Mouse (Mus musculus) stomach, postnatal 0 days (tissue): Measurements from ENCODE around the gene Kremen1. TPM values are rescaled to one million over a fixed set of nuclear protein-coding genes. Genes with fewer than 3 reads are reported as not detected.

Experiments used
- ATAC-seq: fragments of 200-750 bp; cut with Nextera tagmentation; 2 replicates; pipeline ENCODE4 v1.8.0; 2017; ENCODE audit not compliant: low FRiP score, low TSS enrichment
- DNase-seq: peaks from one replicate; pipeline ENCODE4 v3.0.0-alpha.2; 2016; ENCODE audit warnings: low spot score
- H3K27ac ChIP-seq: fragments of 300-500 bp; sonication (generic); replicated peaks from 2 replicates; pipeline ENCODE4 v1.5.1; 2014; ENCODE audit warnings: mild to moderate bottlenecking, control low read depth
- H3K27me3 ChIP-seq: fragments of 300-500 bp; sonication (generic); 2 replicates; pipeline ENCODE4 v1.6.1; 2014; ENCODE audit warnings: low read length; ENCODE audit not compliant: control insufficient read depth, insufficient read depth
- H3K36me3 ChIP-seq: fragments of 300-500 bp; sonication (generic); 2 replicates; pipeline ENCODE4 v1.6.1; 2014; ENCODE audit warnings: low read length, mixed read lengths; ENCODE audit not compliant: control insufficient read depth, insufficient read depth
- H3K4me1 ChIP-seq: fragments of 300-500 bp; sonication (generic); replicated peaks from 2 replicates; pipeline ENCODE4 v1.6.1; 2014; ENCODE audit warnings: antibody characterized with exemption; ENCODE audit not compliant: control insufficient read depth, insufficient read depth
- H3K4me2 ChIP-seq: fragments of 300-500 bp; sonication (generic); replicated peaks from 2 replicates; pipeline ENCODE4 v1.6.1; 2014; ENCODE audit warnings: low read depth, mild to moderate bottlenecking, control low read depth, moderate library complexity
- H3K4me3 ChIP-seq: fragments of 300-500 bp; sonication (generic); 2 replicates; pipeline ENCODE4 v1.5.1; 2014; ENCODE audit warnings: low read depth, low read length, control low read depth
- H3K9ac ChIP-seq: fragments of 300-500 bp; sonication (generic); 2 replicates; pipeline ENCODE4 v1.6.1; 2014; ENCODE audit warnings: mild to moderate bottlenecking, low read length, control low read depth, mixed read lengths
- H3K9me3 ChIP-seq: fragments of 300-500 bp; sonication (generic); 2 replicates; pipeline ENCODE4 v1.6.1; 2016; ENCODE audit warnings: low read length; ENCODE audit not compliant: control insufficient read depth
- CTCF ChIP-seq: IDR thresholded peaks from 2 replicates; pipeline ENCODE4 v1.5.1; 2016; ENCODE audit warnings: antibody characterized with exemption, low read depth, mild to moderate bottlenecking, moderate library complexity
- EP300 ChIP-seq: optimal IDR thresholded peaks from 2 replicates; pipeline ENCODE3; 2016; ENCODE audit warnings: antibody characterized with exemption
- WGBS: fragments of 180-500 bp; shearing (Covaris S2); extraction: QIAGEN DNeasy Blood & Tissue Kit; methylation state at CpG from one replicate; pipeline ENCODE4 v1.1.7; 2014; 5-methylcytosine and 5-hydroxymethylcytosine counted together
- polyA plus RNA-seq: library from polyadenylated mRNA; unstranded; fragments of >200 nt; fragmentation: Nextera tagmentation; extraction: Ambion mirVana; gene quantifications from 2 replicates; pipeline ENCODE4 v1.2.1, GENCODE M21; 2015

Gene Kremen1
- polyA plus RNA-seq, 1 experiment from 2014 or later: 12.7 TPM

GRCm38 (mm10) chr11:5172861-5173260 lies 88.5 kb downstream of the Kremen1 start:
- no peaks in the 10 kb centered on the region for H3K27me3 ChIP-seq
- TF ChIP-seq EP300: no peak
- no peak for DNase-seq
- H3K4me2 ChIP-seq: no peak overlapping the region
- WGBS: 37% methylated on average over 3 of the region's 3 CpGs
- 0 out of 2 replicates have a peak, but pooled peaks have one; percentile 41 for ATAC-seq
- no peak overlapping the region for H3K9ac ChIP-seq
- no peaks in the 10 kb centered on the region for H3K4me1 ChIP-seq
- no peak overlapping the region for H3K27ac ChIP-seq
- no peaks in the 10 kb centered on the region for H3K36me3 ChIP-seq
- H3K9me3 ChIP-seq: no peaks in the 10 kb centered on the region
- H3K4me3 ChIP-seq: no peak overlapping the region

GRCm38 (mm10) chr11:5167311-5167710 lies 94.0 kb downstream of the Kremen1 start:
- H3K27ac ChIP-seq: no peak overlapping the region
- WGBS: 88% methylated on average over 9 of the region's 9 CpGs
- no peak overlapping the region for H3K9ac ChIP-seq
- ATAC-seq (no peak), DNase-seq (no peak)
- H3K4me1 ChIP-seq: no peaks in the 10 kb centered on the region
- no peaks in the 10 kb centered on the region for H3K9me3 ChIP-seq
- no peaks in the 10 kb centered on the region for H3K27me3 ChIP-seq
- H3K36me3 ChIP-seq: no peaks in the 10 kb centered on the region
- no peak overlapping the region for H3K4me3 ChIP-seq
- TF ChIP-seq CTCF (no peak), EP300 (no peak)
- no peak overlapping the region for H3K4me2 ChIP-seq

GRCm38 (mm10) chr11:5165471-5165916 lies 95.9 kb downstream of the Kremen1 start:
- TF ChIP-seq CTCF: no peak
- no peak for TF ChIP-seq EP300
- DNase-seq (no peak), ATAC-seq (peak; percentile 69; the same call in 1 of the 2 replicates)

GRCm38 (mm10) chr11:5164310-5164709 lies 97.0 kb downstream of the Kremen1 start:
- no peak overlapping the region for H3K4me2 ChIP-seq
- H3K4me1 ChIP-seq: no peaks in the 10 kb centered on the region
- ATAC-seq (no peak), DNase-seq (no peak)
- H3K9me3 ChIP-seq: no peaks in the 10 kb centered on the region
- no peaks in the 10 kb centered on the region for H3K36me3 ChIP-seq
- TF ChIP-seq CTCF: no peak
- no peak for TF ChIP-seq EP300
- H3K27me3 ChIP-seq: no peaks in the 10 kb centered on the region
- H3K9ac ChIP-seq: no peak overlapping the region
- H3K27ac ChIP-seq: no peak overlapping the region
- H3K4me3 ChIP-seq: no peak overlapping the region
- WGBS: 46% methylated on average over 8 of the region's 8 CpGs

More at GRCm38 (mm10) chr11:5165471-5165916, 95.9 kb downstream of the Kremen1 start:
- Histone ChIP-seq H3K4me2 (no peak overlapping the region), H3K4me1 (no peaks in the 10 kb centered on the region), H3K9me3 (no peaks in the 10 kb centered on the region), H3K27ac (peak overlapping the region; percentile 67), H3K27me3 (no peaks in the 10 kb centered on the region), H3K36me3 (no peaks in the 10 kb centered on the region), H3K4me3 (no peak overlapping the region), H3K9ac (no peak overlapping the region; the same call in 1 of the 2 replicates)
- 31% methylated on average over 8 of the region's 8 CpGs for WGBS

- ATAC-seq: no peak
- WGBS: 74% methylated on average over 8 of the region's 8 CpGs
- no peaks in the 10 kb centered on the region for H3K27me3 ChIP-seq
- H3K27ac ChIP-seq: no peak overlapping the region
- TF ChIP-seq EP300 (no peak), CTCF (no peak)
- H3K9me3 ChIP-seq: no peaks in the 10 kb centered on the region
- H3K36me3 ChIP-seq: no peaks in the 10 kb centered on the region
- no peak for DNase-seq
- H3K4me3 ChIP-seq: no peak overlapping the region
- H3K4me2 ChIP-seq: no peak overlapping the region
- no peaks in the 10 kb centered on the region for H3K4me1 ChIP-seq
- H3K9ac ChIP-seq: no peak overlapping the region
These were observed 97.9 kb downstream of the Kremen1 start for GRCm38 (mm10) chr11:5163421-5163820.

GRCm38 (mm10) chr11:5160722-5161485 lies 100.5 kb downstream of the Kremen1 start:
- no peak overlapping the region for H3K9ac ChIP-seq
- TF ChIP-seq CTCF (peak; percentile 66), EP300 (no peak)
- ATAC-seq: no peak
- no peaks in the 10 kb centered on the region for H3K9me3 ChIP-seq
- no peak overlapping the region for H3K4me3 ChIP-seq
- H3K4me2 ChIP-seq: no peak overlapping the region
- no peaks in the 10 kb centered on the region for H3K36me3 ChIP-seq
- no peak for DNase-seq
- 75% methylated on average over 17 of the region's 17 CpGs for WGBS
- H3K27me3 ChIP-seq: no peaks in the 10 kb centered on the region
- no peaks in the 10 kb centered on the region for H3K4me1 ChIP-seq
- no peak overlapping the region for H3K27ac ChIP-seq
